Mouse (Mus musculus) CD4-positive naive resting alpha-beta T cell, adult 57 days (primary cell): Measurements from ENCODE around the gene Stxbp6. TPM values are rescaled to one million over a fixed set of nuclear protein-coding genes. Genes with fewer than 3 reads are reported as not detected.

ENCODE experiments used
- total RNA-seq: library from RNA; stranded (reverse); gene quantifications from one replicate; pipeline ENCODE4 v1.2.4, GENCODE M21; 2023

Stxbp6 gene
- 0.56 TPM for total RNA-seq

GRCm38 (mm10) chr12:45074611-45075342 lies at the start of gene Stxbp6:
Gene Stxbp6 (minus strand): TSS chr12:45074709.

